Mouse (Mus musculus) mammary gland, adult 2 months (tissue): Measurements from ENCODE around the gene Mroh7. TPM values are rescaled to one million over a fixed set of nuclear protein-coding genes. Genes with fewer than 3 reads are reported as not detected.

Experiments used
- polyA plus RNA-seq: library from polyadenylated mRNA; depleted of rRNA; stranded (reverse); fragments of >200 nt; gene quantifications from 2 replicates; pipeline ENCODE4 v1.2.3, GENCODE M21; 2012; ENCODE audit warnings: low replicate concordance; rRNA removed

The Mroh7 gene
- 0.55 and 0.56 TPM in 2 replicates for polyA plus RNA-seq

GRCm38 (mm10) chr4:106730814-106731213, at the start of gene Mroh7:
Mroh7 (minus strand) TSS chr4:106730925.

DNA sequence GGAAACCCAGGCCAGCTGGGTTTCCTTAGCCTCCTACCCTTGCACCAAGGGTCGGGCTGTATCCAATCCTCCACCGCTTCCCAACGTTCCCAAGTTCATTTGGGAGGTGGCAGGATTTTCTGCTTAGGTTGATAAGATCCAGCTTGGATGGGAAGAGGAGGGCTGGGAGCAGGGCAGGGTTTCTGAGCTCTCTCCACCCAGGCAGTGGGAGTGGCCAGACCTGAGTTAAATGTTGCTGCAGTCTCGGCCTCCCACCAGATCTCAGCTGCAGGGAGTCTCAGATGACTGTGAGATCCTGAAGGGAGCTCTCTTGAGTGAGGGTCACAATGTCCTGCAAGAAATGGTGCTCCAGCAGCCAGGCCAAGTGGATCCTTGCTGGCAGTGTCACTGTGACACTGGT, 2.9 kb upstream of the Mroh7 start, which contains the start of gene Fam151a:
TSS of gene Fam151a (plus strand) at position 254 of the 400 bp plus-strand sequence.

GRCm38 (mm10) chr4:106678442-106679118, 52.1 kb downstream of the Mroh7 start, which contains the start of gene Ttc4:
Ttc4 (minus strand) TSS chr4:106678944.

DNA sequence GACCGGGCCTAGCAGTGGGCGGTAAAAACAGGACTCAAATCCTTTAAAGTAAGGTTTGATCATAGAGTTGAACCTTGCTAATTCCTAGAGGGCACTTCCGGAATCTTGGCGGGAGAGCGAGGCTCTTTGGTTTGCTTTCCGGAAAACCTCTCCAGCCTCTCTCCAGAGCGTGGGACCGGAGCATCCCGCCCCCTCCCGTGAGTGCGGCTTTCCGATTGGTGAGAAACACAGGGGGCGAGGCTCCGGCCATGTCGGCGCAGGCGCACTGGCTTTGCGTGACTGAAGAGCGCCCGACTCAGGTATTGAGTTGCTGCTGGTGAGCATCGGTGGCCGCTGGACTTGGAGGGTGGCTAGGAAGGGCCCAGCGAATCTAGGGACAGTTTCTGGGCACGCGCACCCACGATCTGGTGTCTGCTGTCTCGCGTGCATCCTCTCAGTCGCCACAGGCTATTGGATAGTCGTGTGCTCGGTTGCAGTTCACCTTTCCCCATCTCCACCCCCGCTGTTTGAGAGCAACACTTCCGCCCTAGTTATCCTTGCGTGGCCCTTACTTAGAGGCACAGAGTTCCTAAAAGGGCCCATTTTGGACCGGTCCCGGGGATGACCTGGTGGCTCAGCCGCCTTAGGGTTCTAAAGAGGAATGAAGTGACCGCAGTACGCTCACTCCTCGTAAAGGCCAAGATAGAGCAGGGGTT, 79.7 kb downstream of the Mroh7 start, which contains the start of gene Pars2:
TSS of gene Pars2 (plus strand) at position 237 of the 695 bp plus-strand sequence.

Other genes with a start within 250 kb of the Mroh7 start
- gene Bsnd, start 238.6 kb downstream of the Mroh7 start, polyA plus RNA-seq, result not detected in 2 replicates
- 38.2 TPM in 2 replicates for gene Dhcr24, start 169.9 kb downstream of the Mroh7 start, polyA plus RNA-seq
- 0.08 TPM in 1 of 2 replicates, not detected in the other for gene Lexm, start 113.7 kb downstream of the Mroh7 start, polyA plus RNA-seq
- gene Ttc22, start 108.5 kb downstream of the Mroh7 start, polyA plus RNA-seq, result 1.7 and 4.0 TPM in 2 replicates
- 11.0 TPM in 2 replicates for gene Pars2, start 79.9 kb downstream of the Mroh7 start, polyA plus RNA-seq
- 33.6 and 60.0 TPM in 2 replicates for gene Ttc4, start 52.0 kb downstream of the Mroh7 start, polyA plus RNA-seq
- 0.06 TPM in 1 of 2 replicates, not detected in the other for gene Fam151a, start 3.0 kb upstream of the Mroh7 start, polyA plus RNA-seq
- gene Acot11, start 74.1 kb upstream of the Mroh7 start, polyA plus RNA-seq, result 10.6 and 27.6 TPM in 2 replicates
- 35.5 and 45.1 TPM in 2 replicates for gene Ssbp3, start 179.8 kb upstream of the Mroh7 start, polyA plus RNA-seq